Mouse (Mus musculus) retina, embryonic 14.5 days (tissue): ENCODE results near the gene Rab1a.

Source experiments
- DNase-seq: peaks from one replicate; pipeline ENCODE4 v3.0.0-alpha.2; 2015; ENCODE audit warnings: low spot score

The Rab1a gene

DNA sequence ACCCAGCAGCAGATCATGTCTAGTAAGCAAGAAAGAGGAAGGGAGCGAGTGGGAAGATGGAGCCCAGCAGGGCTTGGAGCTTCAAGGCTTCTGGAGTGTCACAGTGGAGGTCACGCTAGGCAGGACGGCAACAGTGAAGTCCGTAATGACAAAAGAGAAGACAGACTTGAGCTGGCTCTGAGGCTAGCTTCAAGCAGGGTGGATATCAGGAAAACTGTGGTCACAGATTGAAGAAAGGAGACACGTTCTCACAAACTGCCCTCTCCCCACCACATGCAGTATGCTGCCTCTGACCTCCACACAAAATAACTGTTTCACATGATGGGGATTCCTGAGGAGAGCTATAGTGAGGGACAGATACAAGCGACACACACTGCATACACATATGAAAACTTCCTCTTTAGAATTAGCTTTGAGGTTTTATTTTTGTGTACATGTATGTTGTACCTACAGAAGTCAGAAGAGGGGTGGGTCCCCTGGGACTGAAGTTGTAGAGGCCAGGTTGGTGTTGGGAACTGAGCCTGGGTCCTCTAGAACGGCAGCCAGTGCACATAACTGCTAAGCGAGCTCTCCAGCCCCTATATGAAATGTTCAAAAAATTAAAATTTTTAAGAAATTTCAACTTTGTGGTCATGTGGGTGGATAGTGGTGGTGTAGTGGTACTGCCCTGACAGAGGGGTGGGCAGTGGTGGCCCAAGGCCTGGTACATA, 46.1 kb downstream of the Rab1a start:
- no peak for DNase-seq

DNA sequence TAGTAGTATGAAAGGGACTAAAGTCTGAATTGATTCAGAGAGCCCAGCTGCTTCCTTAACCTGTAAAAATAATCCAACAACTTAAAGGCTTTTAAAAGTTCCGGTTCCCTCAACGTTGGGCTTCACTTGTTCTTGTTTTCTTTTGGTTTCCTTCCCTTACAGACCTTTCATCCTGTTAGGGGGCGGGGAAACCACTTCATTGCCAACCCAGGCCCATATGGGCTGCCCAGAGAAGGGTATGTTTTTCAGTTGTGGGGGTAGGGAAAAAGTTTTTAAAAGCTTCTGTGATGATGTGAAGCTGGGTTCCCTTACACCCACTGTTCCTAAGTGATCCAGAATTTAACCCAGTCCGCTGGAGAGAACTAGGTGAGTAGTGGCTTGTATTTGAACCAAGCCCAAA, 47.0 kb downstream of the Rab1a start:
- peak; percentile 23 for DNase-seq

DNA sequence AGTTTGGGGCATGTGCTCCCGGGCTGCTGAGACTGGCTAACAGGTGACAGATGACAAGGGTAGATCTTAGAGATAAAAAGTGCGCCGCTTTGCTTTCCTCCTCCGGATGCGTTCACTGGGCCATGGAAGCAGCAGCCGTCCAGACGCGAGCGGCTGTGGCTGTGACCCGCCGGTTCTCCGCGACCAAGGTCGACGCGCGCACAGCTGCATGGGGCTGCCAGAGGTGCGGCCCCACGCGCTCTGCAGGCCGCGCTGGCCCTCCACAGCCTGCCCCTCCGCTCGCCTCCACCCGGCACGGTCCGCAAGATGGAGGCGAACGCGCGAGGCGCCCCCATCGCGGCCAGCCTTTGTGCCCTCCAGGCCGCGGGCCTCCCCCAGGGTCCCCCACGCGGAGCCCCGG, 47.6 kb downstream of the Rab1a start:
- DNase-seq: peak; percentile 67

- peak; percentile 95 for DNase-seq
These were observed 48.3 kb downstream of the Rab1a start, which contains the start of gene Cep68 for GRCm38 (mm10) chr11:20249296-20250110. Gene Cep68 (minus strand): TSS chr11:20249429.

- no peak for DNase-seq
These were observed 49.4 kb downstream of the Rab1a start for GRCm38 (mm10) chr11:20250476-20251178.

- DNase-seq: no peak
These were observed 51.9 kb downstream of the Rab1a start for GRCm38 (mm10) chr11:20253088-20253487.

DNA sequence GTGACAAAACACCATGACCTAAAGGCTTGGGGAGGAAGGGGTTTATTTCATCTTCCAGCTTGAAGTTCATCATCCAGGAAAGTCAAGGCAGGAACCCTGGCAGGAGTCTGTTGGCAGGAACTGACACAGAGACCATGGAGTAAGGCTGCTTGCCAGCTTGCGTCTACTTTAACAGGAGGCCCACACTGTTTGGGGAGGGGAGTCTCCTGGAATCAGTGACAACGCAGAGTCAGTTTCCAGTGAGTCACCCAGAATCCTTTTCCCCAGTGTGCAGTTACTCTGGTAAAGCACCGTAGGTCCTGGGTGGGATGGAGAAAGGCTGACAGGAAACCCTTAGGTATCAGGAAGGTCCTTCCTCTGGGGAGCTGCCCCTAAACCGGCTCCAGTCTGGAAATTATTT, 53.6 kb downstream of the Rab1a start:
- DNase-seq: no peak

DNA sequence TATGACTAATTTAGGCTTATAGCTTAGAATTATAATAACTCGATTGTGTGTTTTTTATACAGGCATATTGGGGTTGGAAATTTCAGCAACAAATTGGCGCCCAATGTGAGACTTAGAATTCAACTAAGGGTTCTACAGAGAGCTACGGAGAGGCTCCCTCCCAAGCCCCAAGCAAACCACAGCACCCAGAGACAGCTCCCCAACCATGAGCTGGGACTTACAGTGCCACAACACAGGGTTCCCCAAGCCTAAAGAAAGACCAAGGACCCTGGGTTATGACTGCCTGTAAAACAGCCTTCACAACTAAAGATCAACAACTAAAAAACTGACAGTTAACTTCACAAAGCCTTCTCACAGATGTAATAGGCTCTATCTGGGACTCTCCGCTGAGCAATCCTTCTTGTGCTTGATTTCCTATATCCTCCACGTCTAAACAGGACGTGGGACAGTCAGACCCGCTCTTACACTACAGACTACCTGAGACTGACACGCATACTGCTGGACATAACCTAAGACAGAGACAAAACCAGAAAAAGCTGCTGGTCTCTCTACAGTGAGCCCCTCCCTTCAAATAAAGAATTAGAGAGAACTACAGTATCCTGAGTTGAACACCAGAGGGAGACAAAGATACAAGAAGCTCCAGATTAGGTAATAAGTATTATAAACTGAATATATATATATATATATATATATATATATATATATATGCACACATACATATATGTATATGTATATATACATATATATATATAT, 61.6 kb downstream of the Rab1a start:
- DNase-seq: peak; percentile 78

DNA sequence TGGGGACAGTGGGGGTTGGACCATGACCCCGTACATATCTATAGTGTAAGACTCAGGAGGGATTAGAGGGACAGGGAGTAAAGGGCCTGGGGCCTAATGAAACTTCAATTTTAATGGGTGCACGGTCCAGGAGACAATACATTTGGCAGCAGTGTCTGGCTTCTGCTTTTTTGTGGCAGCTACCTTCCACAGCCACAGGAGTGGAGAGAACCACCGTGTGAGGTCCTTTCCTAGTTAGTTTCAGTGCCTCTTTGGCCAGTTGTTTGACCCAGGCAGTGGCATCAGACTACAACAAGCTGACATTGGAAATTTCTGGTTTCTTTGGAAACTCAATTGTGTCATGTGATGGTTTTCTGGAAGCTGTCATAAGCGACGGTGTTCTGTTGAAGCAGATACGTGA, 68.7 kb downstream of the Rab1a start:
- no peak for DNase-seq

DNA sequence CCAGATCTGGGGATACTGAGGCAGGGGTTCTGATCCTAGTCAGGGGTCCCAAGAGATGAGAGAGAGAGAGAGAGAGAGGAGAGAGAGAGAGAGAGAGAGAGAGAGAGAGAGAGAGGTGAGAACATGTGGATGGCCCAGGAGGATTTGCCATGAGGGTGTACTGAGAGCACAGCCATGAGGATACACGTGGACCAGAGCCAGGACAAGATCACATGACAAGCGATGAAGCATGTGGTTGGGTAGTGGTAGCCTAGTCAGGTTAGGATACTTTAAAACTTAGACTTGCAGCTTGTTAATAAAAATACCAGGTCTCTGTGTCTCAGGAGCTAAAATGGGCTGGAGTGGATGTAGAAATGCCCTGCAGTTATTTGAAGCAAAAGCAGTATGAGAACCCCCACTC, 74.7 kb downstream of the Rab1a start:
- no peak for DNase-seq
